Mouse (Mus musculus): Measurements from ENCODE around the gene Olfr1291-ps1. TPM values are rescaled to one million over a fixed set of nuclear protein-coding genes. Genes with fewer than 3 reads are reported as not detected.

Olfr1291-ps1 gene
- not detected in 4 replicates for total RNA-seq (2023)

DNA sequence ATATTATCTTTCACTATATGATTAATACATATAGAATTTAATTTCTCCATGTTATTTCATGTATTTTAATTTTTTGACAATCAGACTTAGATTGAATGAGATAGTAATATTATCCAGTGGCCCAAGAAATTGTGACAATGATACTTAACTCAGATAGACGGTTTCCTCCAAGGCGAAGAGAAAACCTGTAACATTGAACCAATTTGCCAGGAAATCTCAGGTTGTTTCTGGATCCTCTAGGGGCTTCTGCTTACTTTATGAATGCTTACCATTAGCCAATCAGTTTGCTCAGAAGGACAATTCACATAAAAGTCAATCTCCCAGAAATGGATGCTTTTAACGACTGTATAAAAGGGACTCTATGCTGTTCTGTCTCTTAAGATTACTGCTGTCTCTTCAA is at the start of gene Olfr1291-ps1:
TSS of gene Olfr1291-ps1 (plus strand) at position 301 of the 400 bp plus-strand sequence.

DNA sequence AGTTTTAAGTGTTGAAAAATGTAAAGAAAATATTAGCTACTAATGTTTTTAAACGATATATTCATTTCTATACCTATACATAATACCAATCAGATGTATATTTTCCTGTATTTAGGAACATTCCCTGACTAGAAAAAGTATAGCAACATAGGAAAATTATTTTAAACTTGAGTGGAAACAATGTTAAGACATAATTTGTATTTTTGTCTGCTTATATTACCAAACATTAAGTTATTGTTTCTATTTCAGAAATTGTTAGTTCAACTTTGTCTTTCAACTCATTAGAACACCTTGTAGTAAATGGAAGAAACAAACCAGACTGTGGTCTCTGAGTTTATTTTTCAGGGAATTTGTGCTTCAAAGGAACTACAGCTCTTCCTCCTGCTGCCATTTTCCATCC is 48.1 kb upstream of the Olfr1291-ps1 start, which contains the start of gene Olfr1287:
TSS of gene Olfr1287 (plus strand) at position 301 of the 400 bp plus-strand sequence.

DNA sequence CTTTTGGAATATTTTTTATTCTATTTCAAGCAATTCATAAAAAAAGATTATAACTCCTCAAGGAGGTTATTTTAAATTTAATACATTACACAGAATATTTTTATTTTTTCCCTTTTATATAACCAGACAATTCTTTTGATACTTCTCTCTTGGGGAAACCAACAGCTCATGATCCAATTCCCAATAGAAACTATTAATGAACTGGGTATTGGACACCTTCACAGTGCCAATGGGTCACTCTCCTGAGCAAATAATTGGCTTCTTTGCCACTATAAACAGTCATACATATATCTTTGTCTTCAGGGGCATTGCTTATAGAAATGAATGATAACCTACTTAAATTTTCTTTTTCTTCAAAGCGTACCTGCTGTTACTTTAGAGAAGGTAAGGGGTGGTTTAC is 23.2 kb upstream of the Olfr1291-ps1 start, which contains the start of gene Olfr1288:
TSS of gene Olfr1288 (plus strand) at position 301 of the 400 bp plus-strand sequence.

DNA sequence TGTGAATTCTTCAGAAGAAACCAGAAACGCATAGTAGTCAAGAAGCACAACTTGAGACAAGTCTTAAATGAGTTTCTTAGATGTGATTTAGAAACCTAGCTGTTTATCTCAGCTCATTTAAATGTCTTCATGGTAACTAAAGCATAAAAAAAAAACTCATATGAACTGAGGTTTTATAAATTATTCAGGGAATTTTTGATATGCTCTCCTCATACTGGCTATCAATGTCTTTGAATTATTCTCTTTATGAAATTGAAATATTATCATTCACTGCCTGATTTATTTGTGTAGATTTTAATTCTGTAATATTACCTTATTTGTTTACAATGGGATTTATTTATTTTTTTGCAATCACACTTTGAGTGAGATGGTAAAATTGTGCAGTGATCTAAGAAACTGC is 16.5 kb upstream of the Olfr1291-ps1 start, which contains the start of gene Olfr1289:
TSS of gene Olfr1289 (plus strand) at position 301 of the 400 bp plus-strand sequence.

GRCm38 (mm10) chr2:111493729-111494128 is 3.3 kb upstream of the Olfr1291-ps1 start, which contains the start of gene Olfr1290:
TSS of gene Olfr1290 (minus strand) at chr2:111493829.

DNA sequence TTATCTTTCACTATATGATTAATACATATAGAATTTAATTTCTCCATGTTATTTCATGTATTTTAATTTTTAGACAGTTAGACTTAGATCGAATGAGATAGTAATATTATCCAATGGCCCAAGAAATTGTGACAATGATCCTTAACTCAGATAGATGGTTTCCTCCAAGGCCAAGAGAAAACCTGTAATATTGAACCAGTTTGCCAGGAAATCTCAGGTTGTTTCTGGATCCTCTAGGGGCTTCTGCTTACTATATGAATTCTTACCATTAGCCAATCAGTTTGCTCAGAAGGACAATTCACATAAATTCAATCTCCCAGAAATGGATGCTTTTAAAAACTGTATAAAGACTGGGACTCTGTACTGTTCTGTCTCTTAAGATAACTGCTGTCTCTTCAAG is 27.9 kb downstream of the Olfr1291-ps1 start, which contains the start of gene Olfr1293-ps:
TSS of gene Olfr1293-ps (plus strand) at position 301 of the 400 bp plus-strand sequence.

GRCm38 (mm10) chr2:111540191-111540590 is 43.2 kb downstream of the Olfr1291-ps1 start, which contains the start of gene Olfr1294:
TSS of gene Olfr1294 (minus strand) at chr2:111540291.

Other genes with a start within 250 kb of the Olfr1291-ps1 start
- not detected in 4 replicates for gene Olfr1276, start 242.7 kb upstream of the Olfr1291-ps1 start, total RNA-seq (2023)
- not detected in 4 replicates for gene Olfr1277, start 223.1 kb upstream of the Olfr1291-ps1 start, total RNA-seq (2023)
- gene Olfr1278, start 207.0 kb upstream of the Olfr1291-ps1 start, total RNA-seq (2023), result not detected in 4 replicates
- not detected in 4 replicates for gene Olfr1279, start 196.5 kb upstream of the Olfr1291-ps1 start, total RNA-seq (2023)
- gene Olfr1280, start 183.2 kb upstream of the Olfr1291-ps1 start, total RNA-seq (2023), result not detected in 4 replicates
- gene Olfr1281, start 170.7 kb upstream of the Olfr1291-ps1 start, total RNA-seq (2023), result not detected in 4 replicates
- not detected in 4 replicates for gene Olfr1282, start 161.1 kb upstream of the Olfr1291-ps1 start, total RNA-seq (2023)
- gene Olfr1283, start 130.4 kb upstream of the Olfr1291-ps1 start, total RNA-seq (2023), result not detected in 4 replicates
- not detected in 4 replicates for gene Olfr1284, start 121.7 kb upstream of the Olfr1291-ps1 start, total RNA-seq (2023)
- gene Olfr1286, start 74.1 kb upstream of the Olfr1291-ps1 start, total RNA-seq (2023), result not detected in 4 replicates
- gene Olfr1287, start 48.0 kb upstream of the Olfr1291-ps1 start, total RNA-seq (2023), result not detected in 4 replicates
- not detected in 4 replicates for gene Olfr1288, start 23.1 kb upstream of the Olfr1291-ps1 start, total RNA-seq (2023)
- gene Olfr1289, start 16.4 kb upstream of the Olfr1291-ps1 start, total RNA-seq (2023), result not detected in 4 replicates
- gene Olfr1290, start 3.4 kb upstream of the Olfr1291-ps1 start, total RNA-seq (2023), result not detected in 4 replicates
- not detected in 4 replicates for gene Olfr1293-ps, start 28.0 kb downstream of the Olfr1291-ps1 start, total RNA-seq (2023)
- gene Olfr1294, start 43.1 kb downstream of the Olfr1291-ps1 start, total RNA-seq (2023), result not detected in 4 replicates
- not detected in 4 replicates for gene Olfr1295, start 72.5 kb downstream of the Olfr1291-ps1 start, total RNA-seq (2023)
- not detected in 4 replicates for gene Olfr1297, start 129.3 kb downstream of the Olfr1291-ps1 start, total RNA-seq (2023)
- not detected in 4 replicates for gene Olfr1298, start 152.0 kb downstream of the Olfr1291-ps1 start, total RNA-seq (2023)
- not detected in 4 replicates for gene Olfr1299, start 164.2 kb downstream of the Olfr1291-ps1 start, total RNA-seq (2023)